Mouse (Mus musculus): ENCODE measurements around the gene Slc9b1.

- TF ChIP-seq POLR2A (IDR thresholded peaks at IDR 0.05; ENCODE audit: insufficient read depth, low read length) (no peak), CTCF (IDR thresholded peaks at IDR 0.05; ENCODE audit: low read depth, low read length) (no peak), EP300 (IDR thresholded peaks at IDR 0.05; ENCODE audit: insufficient read depth, low read depth, low read length) (no peak)
Observed at GRCm38 (mm10) chr3:135357394-135357793, 9.6 kb downstream of the Slc9b1 start.
